ENCODE assay signal across 16 mouse cellular contexts in the genomic region with DNA sequence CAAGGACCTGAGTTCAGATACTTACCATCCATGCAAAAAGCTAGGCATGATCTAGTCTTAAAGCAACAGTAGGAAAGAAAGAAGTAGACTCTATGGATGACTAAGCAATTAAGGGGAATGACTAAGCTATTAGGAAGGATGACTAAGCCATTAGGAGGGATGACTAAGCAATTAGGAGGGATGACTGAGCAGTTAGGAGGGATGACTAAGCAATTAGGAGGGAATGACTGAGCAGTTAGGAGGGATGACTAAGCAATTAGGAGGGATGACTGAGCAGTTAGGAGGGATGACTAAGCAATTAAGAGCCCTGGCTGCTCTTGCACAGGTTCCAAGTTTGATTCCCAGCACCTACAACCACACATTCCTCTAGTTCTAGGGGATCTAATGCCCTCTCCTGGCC.
"Had no signal": no experiment of that assay in that cellular context is flagged by ENCODE, and none has a peak within 500 bp of the region (broad histone marks: within the 10 kb centered on the region; RNA-seq: fewer than 3 reads in every experiment).

No protein-coding gene starts in this region.

- H3K27ac ChIP-seq: kidney, postnatal 0 days; limb, embryonic 15.5 days; liver, embryonic 12.5 days; midbrain, embryonic 12.5 days; neural tube, embryonic 15.5 days; stomach, embryonic 15.5 days had no signal

- H3K4me2 ChIP-seq: limb, embryonic 15.5 days; liver, embryonic 12.5 days; lung, embryonic 14.5 days; midbrain, embryonic 12.5 days; neural tube, embryonic 15.5 days; stomach, embryonic 15.5 days had no signal

- H3K4me1 ChIP-seq: liver, embryonic 12.5 days; megakaryocyte, embryonic 14.5 days had no signal

- H3K27me3 ChIP-seq: limb, embryonic 15.5 days; liver, embryonic 12.5 days; megakaryocyte, embryonic 14.5 days; midbrain, embryonic 12.5 days; neural tube, embryonic 15.5 days; stomach, embryonic 15.5 days had no signal

- DNase-seq: kidney, postnatal 36 days; layer of hippocampus, adult 9-11 months; layer of hippocampus, postnatal 36 days; lung, embryonic 14.5 days; lung, postnatal 10 days; lung, postnatal 4 days; thymus, adult 2 months; thymus, postnatal 25 days had no signal

- ATAC-seq: liver, embryonic 12.5 days had no signal

- H3K9me3 ChIP-seq: limb, embryonic 15.5 days; neural tube, embryonic 15.5 days; stomach, embryonic 15.5 days had no signal

- H3K4me3 ChIP-seq: limb, embryonic 15.5 days; liver, embryonic 12.5 days; megakaryocyte, embryonic 14.5 days; midbrain, embryonic 12.5 days; myocyte; neural tube, embryonic 15.5 days; stomach, embryonic 15.5 days had no signal

- H3K9ac ChIP-seq: limb, embryonic 15.5 days; liver, embryonic 12.5 days; lung, embryonic 14.5 days; midbrain, embryonic 12.5 days; neural tube, embryonic 15.5 days; stomach, embryonic 15.5 days had no signal

- H3K36me3 ChIP-seq: limb, embryonic 15.5 days; liver, embryonic 12.5 days; midbrain, embryonic 12.5 days; neural tube, embryonic 15.5 days; stomach, embryonic 15.5 days had no signal
